Mouse (Mus musculus): Measurements from ENCODE around the gene Pgk1. TPM values are rescaled to one million over a fixed set of nuclear protein-coding genes. Genes with fewer than 3 reads are reported as not detected.

Pgk1 gene
- polyA plus RNA-seq, 1 experiment from 2014 or later, result 166 TPM

GRCm38 (mm10) chrX:106171853-106172154, 15.1 kb upstream of the Pgk1 start:
- Histone ChIP-seq H3K4me1 (replicated peaks; ENCODE audit: control insufficient read depth, insufficient read depth) (no peaks in the 10 kb centered on the region), H3K4me3 (ENCODE audit: low read depth, low read length) (peak overlapping the region; percentile 18), H3K36me3 (ENCODE audit: control insufficient read depth, insufficient read depth, low read length) (no peaks in the 10 kb centered on the region), H3K9ac (ENCODE audit: low read length) (no peak overlapping the region), H3K27me3 (ENCODE audit: control insufficient read depth, insufficient read depth, low read length) (no peaks in the 10 kb centered on the region), H3K9me3 (ENCODE audit: control insufficient read depth, low read length) (no peaks in the 10 kb centered on the region), H3K4me2 (replicated peaks; ENCODE audit: low read depth) (peak overlapping the region; percentile 44; the same call in 1 of the 2 replicates), H3K27ac (replicated peaks) (no peak overlapping the region)
- 45% methylated on average over 5 of the region's 6 CpGs for WGBS
- ATAC-seq (ENCODE audit: low FRiP score, low TSS enrichment) (peak; percentile 56; the same call in 1 of the 2 replicates), DNase-seq (ENCODE audit: low spot score) (no peak)
- no peak for TF ChIP-seq CTCF (IDR thresholded peaks at IDR 0.05; ENCODE audit: low read depth)
- TF ChIP-seq EP300 (optimal IDR thresholded peaks at IDR 0.05), result no peak

GRCm38 (mm10) chrX:106176331-106176730, 10.6 kb upstream of the Pgk1 start:
- Histone ChIP-seq H3K27me3 (ENCODE audit: control insufficient read depth, insufficient read depth, low read length) (no peaks in the 10 kb centered on the region), H3K4me1 (replicated peaks; ENCODE audit: control insufficient read depth, insufficient read depth) (no peaks in the 10 kb centered on the region), H3K9me3 (ENCODE audit: control insufficient read depth, low read length) (no peaks in the 10 kb centered on the region), H3K9ac (ENCODE audit: low read length) (no peak overlapping the region), H3K27ac (replicated peaks) (no peak overlapping the region), H3K4me2 (replicated peaks; ENCODE audit: low read depth) (no peak overlapping the region), H3K4me3 (ENCODE audit: low read depth, low read length) (no peak overlapping the region), H3K36me3 (ENCODE audit: control insufficient read depth, insufficient read depth, low read length) (no peaks in the 10 kb centered on the region)
- ATAC-seq (ENCODE audit: low FRiP score, low TSS enrichment) (no peak), DNase-seq (ENCODE audit: low spot score) (no peak)
- 59% methylated on average over 9 of the region's 9 CpGs for WGBS
- TF ChIP-seq EP300 (optimal IDR thresholded peaks at IDR 0.05) (no peak), CTCF (IDR thresholded peaks at IDR 0.05; ENCODE audit: low read depth) (no peak)

- DNase-seq (ENCODE audit: low spot score), result peak; percentile 33
- Histone ChIP-seq H3K9ac (ENCODE audit: low read length) (no peak overlapping the region), H3K27me3 (ENCODE audit: control insufficient read depth, insufficient read depth, low read length) (no peaks in the 10 kb centered on the region), H3K9me3 (ENCODE audit: control insufficient read depth, low read length) (no peaks in the 10 kb centered on the region), H3K36me3 (ENCODE audit: control insufficient read depth, insufficient read depth, low read length) (no peaks in the 10 kb centered on the region), H3K27ac (replicated peaks) (no peak overlapping the region), H3K4me1 (replicated peaks; ENCODE audit: control insufficient read depth, insufficient read depth) (no peaks in the 10 kb centered on the region), H3K4me2 (replicated peaks; ENCODE audit: low read depth) (no peak overlapping the region), H3K4me3 (ENCODE audit: low read depth, low read length) (no peak overlapping the region)
- ATAC-seq (ENCODE audit: low FRiP score, low TSS enrichment), result no peak
- 49% methylated on average over 4 of the region's 4 CpGs for WGBS
- TF ChIP-seq CTCF (IDR thresholded peaks at IDR 0.05; ENCODE audit: low read depth) (no peak), EP300 (optimal IDR thresholded peaks at IDR 0.05) (no peak)
These were observed 2.6 kb upstream of the Pgk1 start for GRCm38 (mm10) chrX:106184279-106184678.

- Histone ChIP-seq H3K4me1 (replicated peaks; ENCODE audit: control insufficient read depth, insufficient read depth) (no peaks in the 10 kb centered on the region), H3K9ac (ENCODE audit: low read length) (no peak overlapping the region), H3K4me3 (ENCODE audit: low read depth, low read length) (no peak overlapping the region), H3K27ac (replicated peaks) (peak overlapping the region; percentile 56), H3K9me3 (ENCODE audit: control insufficient read depth, low read length) (no peaks in the 10 kb centered on the region), H3K36me3 (ENCODE audit: control insufficient read depth, insufficient read depth, low read length) (no peaks in the 10 kb centered on the region), H3K27me3 (ENCODE audit: control insufficient read depth, insufficient read depth, low read length) (no peaks in the 10 kb centered on the region), H3K4me2 (replicated peaks; ENCODE audit: low read depth) (no peak overlapping the region)
- ATAC-seq (ENCODE audit: low FRiP score, low TSS enrichment), result no peak
- 20% methylated on average over 5 of the region's 5 CpGs for WGBS
- no peak for TF ChIP-seq EP300 (optimal IDR thresholded peaks at IDR 0.05)
- no peak for TF ChIP-seq CTCF (IDR thresholded peaks at IDR 0.05; ENCODE audit: low read depth)
- DNase-seq (ENCODE audit: low spot score), result no peak
These were observed 1.2 kb upstream of the Pgk1 start for GRCm38 (mm10) chrX:106185706-106186105.

- no peaks in the 10 kb centered on the region for H3K4me1 ChIP-seq (replicated peaks; ENCODE audit: control insufficient read depth, insufficient read depth)
- H3K4me3 ChIP-seq (ENCODE audit: low read depth, low read length), result peak overlapping the region; percentile 49
- DNase-seq (ENCODE audit: low spot score) (peak; percentile 71), ATAC-seq (ENCODE audit: low FRiP score, low TSS enrichment) (peak; percentile 50)
- no peaks in the 10 kb centered on the region for H3K36me3 ChIP-seq (ENCODE audit: control insufficient read depth, insufficient read depth, low read length)
- H3K4me2 ChIP-seq (replicated peaks; ENCODE audit: low read depth), result peak overlapping the region; percentile 57
- H3K27ac ChIP-seq (replicated peaks), result no peak overlapping the region; the same call in 1 of the 2 replicates
- H3K27me3 ChIP-seq (ENCODE audit: control insufficient read depth, insufficient read depth, low read length), result no peaks in the 10 kb centered on the region
- no peaks in the 10 kb centered on the region for H3K9me3 ChIP-seq (ENCODE audit: control insufficient read depth, low read length)
- TF ChIP-seq CTCF (IDR thresholded peaks at IDR 0.05; ENCODE audit: low read depth) (no peak), EP300 (optimal IDR thresholded peaks at IDR 0.05) (no peak)
- peak overlapping the region; percentile 52; the same call in 1 of the 2 replicates for H3K9ac ChIP-seq (ENCODE audit: low read length)
- WGBS, result 14% methylated on average over 12 of the region's 12 CpGs
These were observed 837 bp downstream of the Pgk1 start for GRCm38 (mm10) chrX:106187737-106188136.

- Histone ChIP-seq H3K27ac (replicated peaks) (no peak overlapping the region), H3K9ac (ENCODE audit: low read length) (no peak overlapping the region), H3K36me3 (ENCODE audit: control insufficient read depth, insufficient read depth, low read length) (no peaks in the 10 kb centered on the region), H3K9me3 (ENCODE audit: control insufficient read depth, low read length) (no peaks in the 10 kb centered on the region), H3K4me1 (replicated peaks; ENCODE audit: control insufficient read depth, insufficient read depth) (no peaks in the 10 kb centered on the region), H3K27me3 (ENCODE audit: control insufficient read depth, insufficient read depth, low read length) (no peaks in the 10 kb centered on the region), H3K4me3 (ENCODE audit: low read depth, low read length) (no peak overlapping the region), H3K4me2 (replicated peaks; ENCODE audit: low read depth) (peak overlapping the region; percentile 57)
- WGBS, result 62% methylated on average over 5 of the region's 5 CpGs
- DNase-seq (ENCODE audit: low spot score) (no peak), ATAC-seq (ENCODE audit: low FRiP score, low TSS enrichment) (no peak)
- TF ChIP-seq EP300 (optimal IDR thresholded peaks at IDR 0.05), result no peak
- TF ChIP-seq CTCF (IDR thresholded peaks at IDR 0.05; ENCODE audit: low read depth), result no peak
These were observed 2.5 kb downstream of the Pgk1 start for GRCm38 (mm10) chrX:106189356-106189755.
